Comparison of ENCODE assay signal across 23 mouse cellular contexts in genomic region chr2:72970302-72970701, GRCm38 (mm10). TPM values are rescaled to one million over a fixed set of nuclear protein-coding genes. Genes with fewer than 3 reads are reported as not detected.
A peak's percentile ranks its signal among the peaks of the same experiment; 100 is the strongest.
DNase-seq lines count a peak whose midpoint lies in the region; ATAC-seq and TF ChIP-seq lines count a peak whose summit lies in the region.
"Had no signal": no experiment of that assay in that cellular context is flagged by ENCODE, and none has a peak within 500 bp of the region (broad histone marks: within the 10 kb centered on the region; RNA-seq: fewer than 3 reads in every experiment).

No protein-coding gene starts in this region.

- WGBS in liver, embryonic 14.5 days (ENCODE audit: insufficient replicate concordance), result 82% methylated on average over 4 of the region's 4 CpGs

- no peak overlapping the region for H3K9ac ChIP-seq in liver, embryonic 14.5 days (replicated peaks)
- H3K9ac ChIP-seq: limb, embryonic 15.5 days; midbrain, embryonic 12.5 days; stomach, embryonic 15.5 days had no signal

- no peak overlapping the region for H3K27ac ChIP-seq in liver, embryonic 14.5 days
- H3K27ac ChIP-seq: limb, embryonic 15.5 days; midbrain, embryonic 12.5 days; stomach, embryonic 15.5 days had no signal

- peak; percentile 22 for DNase-seq in adrenal gland, postnatal 10 days
- DNase-seq in adrenal gland, postnatal 25 days, result no peak
- DNase-seq in liver, embryonic 14.5 days (ENCODE audit: low read depth in 3 of 3, low spot score in 3 of 3), result no peak
- no peak for DNase-seq in liver
- DNase-seq in naive thymus-derived CD4-positive, alpha-beta T cell, adult 2 months (ENCODE audit: low read depth), result peak; percentile 42
- no peak for DNase-seq in testis, postnatal 10 days (ENCODE audit: low spot score)
- DNase-seq in retina, postnatal 1 day, result no peak
- DNase-seq: cerebellum, adult 8-10 months; gastrocnemius, postnatal 10 days; heart, postnatal 4 days; kidney, postnatal 10 days; thymus, postnatal 36 days had no signal

- peak; percentile 14; the same call in 1 of the 2 replicates for TF ChIP-seq CTCF in liver, embryonic 14.5 days (IDR thresholded peaks at IDR 0.05; ENCODE audit: low read depth)

- H3K9me3 ChIP-seq in liver, embryonic 14.5 days (ENCODE audit: control insufficient read depth, low read length), result no peaks in the 10 kb centered on the region
- H3K9me3 ChIP-seq: limb, embryonic 15.5 days; midbrain, embryonic 12.5 days; stomach, embryonic 15.5 days had no signal

- no peaks in the 10 kb centered on the region for H3K27me3 ChIP-seq in liver, embryonic 14.5 days (ENCODE audit: control insufficient read depth, insufficient read depth, low read length)
- H3K27me3 ChIP-seq: limb, embryonic 15.5 days; midbrain, embryonic 12.5 days; stomach, embryonic 15.5 days had no signal

- no peak overlapping the region for H3K4me2 ChIP-seq in liver, embryonic 14.5 days (ENCODE audit: low read depth)
- H3K4me2 ChIP-seq: heart, embryonic 11.5 days; limb, embryonic 15.5 days; midbrain, embryonic 12.5 days; stomach, embryonic 15.5 days had no signal

- TF ChIP-seq EP300 in liver, embryonic 14.5 days (IDR thresholded peaks at IDR 0.05; ENCODE audit: low read depth), result no peak

- no peak for ATAC-seq in liver, embryonic 14.5 days (ENCODE audit: insufficient read depth)
- ATAC-seq in erythroblast, adult 5-6 weeks (replicated peaks; ENCODE audit: low FRiP score, poor library complexity, severe bottlenecking), result 0 out of 2 replicates have a peak, but pooled peaks have one; percentile 22

- peaks cover 0 to 9% of the 10 kb centered on the region in 2 experiments; a peak in 3 of 4 replicates for H3K4me1 ChIP-seq in liver, embryonic 14.5 days (replicated peaks; ENCODE audit: control insufficient read depth in 2 of 2, insufficient read depth in 2 of 2, low read length in 1 of 2)
- H3K4me1 ChIP-seq: limb, embryonic 15.5 days; stomach, embryonic 15.5 days had no signal

- H3K36me3 ChIP-seq in liver, embryonic 14.5 days (replicated peaks; ENCODE audit: control insufficient read depth, insufficient read depth, low read depth), result peaks cover 45% of the 10 kb centered on the region

- H3K4me3 ChIP-seq in liver, embryonic 14.5 days (ENCODE audit: insufficient read depth in 1 of 2, low read depth in 2 of 2, low read length in 2 of 2), result no peak overlapping the region
- H3K4me3 ChIP-seq: erythroblast, embryonic 14.5 days; limb, embryonic 15.5 days; midbrain, embryonic 12.5 days; stomach, embryonic 15.5 days had no signal

RNA-seq across cellular contexts. Expression of gene Sp3, which starts 9.9 kb away (rescaled TPM):
- total RNA-seq in adrenal gland, postnatal 10 days (2021), result 10 to 100 TPM; 67.8 to 70.8 TPM
- total RNA-seq in adrenal gland, postnatal 25 days (2021), result 68.4 and 70.6 TPM in 2 replicates
- polyA plus RNA-seq in liver, embryonic 14.5 days (2012; rRNA removed), result 13.1 and 19.0 TPM in 2 replicates
- 35.0 and 36.2 TPM in 2 replicates for polyA plus RNA-seq in liver, embryonic 14.5 days (2014; fragmentation: Nextera tagmentation; extraction: Ambion mirVana)
- total RNA-seq in erythroblast, adult 5-6 weeks (2015; ENCODE audit: low replicate concordance), result 55.8 and 86.7 TPM in 2 replicates
- total RNA-seq in erythroblast, adult 5-6 weeks (2017; ENCODE audit: low replicate concordance), result 115 and 140 TPM in 2 replicates

RNA-seq across cellular contexts. Expression of gene Gm11084, which starts 16.2 kb away (rescaled TPM):
- total RNA-seq in adrenal gland, postnatal 10 days (2021), result not detected
- total RNA-seq in adrenal gland, postnatal 25 days (2021), result not detected in 2 replicates
- polyA plus RNA-seq in liver, embryonic 14.5 days (2012; rRNA removed), result not detected in 2 replicates
- polyA plus RNA-seq in liver, embryonic 14.5 days (2014; fragmentation: Nextera tagmentation; extraction: Ambion mirVana), result not detected in 2 replicates
- total RNA-seq in erythroblast, adult 5-6 weeks (2015; ENCODE audit: low replicate concordance), result not detected in 2 replicates
- total RNA-seq in erythroblast, adult 5-6 weeks (2017; ENCODE audit: low replicate concordance), result not detected in 2 replicates
- total RNA-seq: adrenal gland, adult 18-20 months; gastrocnemius, postnatal 10 days; heart, postnatal 4 days; left cerebral cortex, postnatal 10 days had no signal
- polyA plus RNA-seq: erythroblast, embryonic 14.5 days; heart, embryonic 11.5 days; intestine, embryonic 14.5 days; limb, embryonic 15.5 days; midbrain, embryonic 12.5 days; neural tube, embryonic 11.5 days; small intestine, adult 2 months; stomach, embryonic 15.5 days had no signal

Comparison
In these comparisons a context has a peak if more than half of its experiments do, and no peak if none do; other contexts are left out.
1. DNase-seq: peak in adrenal gland, postnatal 10 days (single experiment) and naive thymus-derived CD4-positive, alpha-beta T cell, adult 2 months (single experiment); none in adrenal gland, postnatal 25 days (single experiment), liver, embryonic 14.5 days (0 of 3), liver (single experiment), testis, postnatal 10 days (single experiment) and retina, postnatal 1 day (single experiment).